Mouse (Mus musculus) neural tube, embryonic 11.5 days (tissue): Measurements from ENCODE around the gene Ucp2. TPM values are rescaled to one million over a fixed set of nuclear protein-coding genes. Genes with fewer than 3 reads are reported as not detected.

Source experiments
- ATAC-seq: fragments of 200-750 bp; cut with Nextera tagmentation; 2 replicates; pipeline ENCODE4 v1.8.0; 2017; ENCODE audit warnings: moderate number of reproducible peaks, mild to moderate bottlenecking, moderate TSS enrichment, moderate library complexity; ENCODE audit not compliant: insufficient read depth, low FRiP score, low TSS enrichment
- DNase-seq: peaks from one replicate; pipeline ENCODE4 v3.0.0-alpha.2; 2015; ENCODE audit warnings: low spot score
- H3K27ac ChIP-seq: fragments of 300-500 bp; sonication (generic); 2 replicates; pipeline ENCODE4 v1.5.1; 2014; ENCODE audit warnings: low read depth, mild to moderate bottlenecking, low read length
- H3K27me3 ChIP-seq: fragments of 300-500 bp; sonication (generic); 2 replicates; pipeline ENCODE4 v1.6.1; 2014; ENCODE audit warnings: mild to moderate bottlenecking, low read length, mixed read lengths; ENCODE audit not compliant: control insufficient read depth, insufficient read depth
- H3K36me3 ChIP-seq: fragments of 300-500 bp; sonication (generic); 2 replicates; pipeline ENCODE4 v1.6.1; 2014; ENCODE audit warnings: mild to moderate bottlenecking, low read length, moderate library complexity, mixed read lengths; ENCODE audit not compliant: control insufficient read depth, insufficient read depth
- H3K4me1 ChIP-seq: fragments of 300-500 bp; sonication (generic); 2 replicates; pipeline ENCODE4 v1.6.1; 2014; ENCODE audit warnings: low read length, mixed read lengths; ENCODE audit not compliant: control insufficient read depth, insufficient read depth
- H3K4me2 ChIP-seq: fragments of 300-500 bp; sonication (generic); 2 replicates; pipeline ENCODE4 v1.6.1; 2014; ENCODE audit warnings: low read depth, mild to moderate bottlenecking, moderate library complexity
- H3K4me3 ChIP-seq: fragments of 300-500 bp; sonication (generic); 2 replicates; pipeline ENCODE4 v1.5.1; 2014; ENCODE audit warnings: low read depth, low read length
- H3K9ac ChIP-seq: fragments of 300-500 bp; sonication (generic); 2 replicates; pipeline ENCODE4 v1.6.1; 2014; ENCODE audit warnings: mild to moderate bottlenecking, low read length
- H3K9me3 ChIP-seq: fragments of 300-500 bp; sonication (generic); 2 replicates; pipeline ENCODE4 v1.6.1; 2016; ENCODE audit warnings: low read length; ENCODE audit not compliant: control insufficient read depth
- WGBS: fragments of 180-500 bp; shearing (Covaris S2); extraction: QIAGEN DNeasy Blood & Tissue Kit; methylation state at CpG from one replicate; pipeline ENCODE4 v1.1.7; 2014; 5-methylcytosine and 5-hydroxymethylcytosine counted together
- polyA plus RNA-seq: library from polyadenylated mRNA; unstranded; fragments of >200 nt; fragmentation: Nextera tagmentation; extraction: Ambion mirVana; gene quantifications from 2 replicates; pipeline ENCODE4 v1.2.1, GENCODE M21; 2014

Gene Ucp2
- polyA plus RNA-seq, 1 experiment from 2014 or later: 88.8 TPM

DNA sequence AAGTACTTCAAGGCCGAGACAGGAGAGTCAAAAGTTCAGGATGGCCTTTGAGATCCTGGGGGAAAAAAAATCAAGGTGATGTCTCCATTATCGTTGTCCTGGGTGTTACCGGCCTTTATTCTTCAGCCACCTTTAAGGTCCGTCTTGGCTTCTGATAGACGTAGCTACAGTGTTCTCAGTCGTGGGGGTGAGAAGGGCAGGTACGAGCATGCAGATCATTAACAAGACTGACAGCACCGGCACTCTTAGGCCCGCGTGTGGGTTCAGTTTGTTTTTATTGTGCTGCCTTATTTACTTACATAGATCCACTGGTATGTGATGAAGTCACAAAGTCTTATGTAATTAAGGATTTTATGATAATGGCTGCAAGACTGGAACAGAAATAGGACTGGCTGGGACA is 29.4 kb upstream of the Ucp2 start:
- DNase-seq (no peak), ATAC-seq (no peak)
- no peaks in the 10 kb centered on the region for H3K27me3 ChIP-seq
- no peaks in the 10 kb centered on the region for H3K9me3 ChIP-seq
- no peak overlapping the region for H3K4me3 ChIP-seq
- 88% methylated on average over 10 of the region's 10 CpGs for WGBS
- H3K9ac ChIP-seq: no peak overlapping the region
- no peak overlapping the region for H3K4me2 ChIP-seq
- H3K36me3 ChIP-seq: peaks cover 9% of the 10 kb centered on the region
- no peaks in the 10 kb centered on the region for H3K4me1 ChIP-seq
- H3K27ac ChIP-seq: no peak overlapping the region

DNA sequence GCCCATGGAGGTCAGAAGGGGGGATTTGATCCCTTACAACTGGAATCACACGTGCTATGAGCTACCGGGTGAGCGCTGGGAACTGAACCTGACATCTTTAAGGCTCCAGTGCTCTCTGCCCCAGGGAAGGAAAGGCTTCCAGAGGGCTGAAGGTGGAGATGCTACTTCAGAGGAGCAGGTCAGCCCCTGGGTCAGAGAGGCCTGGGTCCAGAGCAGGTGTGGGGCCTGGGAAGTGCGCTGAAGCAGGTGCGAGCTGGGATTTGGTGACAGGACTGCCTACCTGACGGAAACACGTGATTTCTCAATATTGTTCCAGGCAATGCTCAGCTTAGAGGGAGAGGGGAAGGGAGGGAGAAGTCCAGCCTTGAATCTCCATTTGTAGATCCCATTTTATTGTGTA is 28.9 kb upstream of the Ucp2 start:
- no peak for DNase-seq
- Histone ChIP-seq H3K4me2 (no peak overlapping the region), H3K9ac (no peak overlapping the region), H3K36me3 (peaks cover 9% of the 10 kb centered on the region), H3K4me3 (no peak overlapping the region), H3K9me3 (no peaks in the 10 kb centered on the region), H3K27ac (no peak overlapping the region), H3K4me1 (no peaks in the 10 kb centered on the region), H3K27me3 (no peaks in the 10 kb centered on the region)
- no peak for ATAC-seq
- WGBS: 95% methylated on average over 7 of the region's 7 CpGs

DNA sequence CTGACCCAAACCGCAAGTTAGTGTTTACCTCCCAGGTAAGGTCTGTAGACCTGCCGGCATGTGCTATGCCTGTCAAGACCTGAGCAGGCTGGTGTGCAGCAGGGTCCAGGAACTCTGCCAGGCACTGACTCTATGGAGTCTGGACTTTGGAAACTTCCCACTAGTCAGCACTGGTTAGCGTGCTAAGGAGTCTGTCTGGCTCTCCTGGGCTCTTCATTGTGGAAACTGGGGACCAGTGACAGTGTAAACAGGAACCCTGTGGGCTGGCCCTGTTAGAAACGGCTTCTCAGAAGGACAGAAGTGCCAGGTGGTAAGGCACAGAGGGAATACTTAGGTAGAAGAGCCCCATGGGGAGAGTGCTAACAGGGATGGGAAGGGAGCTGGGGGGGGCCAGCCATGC is 27.9 kb upstream of the Ucp2 start:
- Histone ChIP-seq H3K9ac (no peak overlapping the region), H3K36me3 (peaks cover 11% of the 10 kb centered on the region), H3K27ac (no peak overlapping the region), H3K4me1 (no peaks in the 10 kb centered on the region), H3K9me3 (no peaks in the 10 kb centered on the region), H3K4me3 (no peak overlapping the region), H3K27me3 (no peaks in the 10 kb centered on the region), H3K4me2 (no peak overlapping the region)
- ATAC-seq (no peak), DNase-seq (no peak)
- 83% methylated on average over 4 of the region's 4 CpGs for WGBS

DNA sequence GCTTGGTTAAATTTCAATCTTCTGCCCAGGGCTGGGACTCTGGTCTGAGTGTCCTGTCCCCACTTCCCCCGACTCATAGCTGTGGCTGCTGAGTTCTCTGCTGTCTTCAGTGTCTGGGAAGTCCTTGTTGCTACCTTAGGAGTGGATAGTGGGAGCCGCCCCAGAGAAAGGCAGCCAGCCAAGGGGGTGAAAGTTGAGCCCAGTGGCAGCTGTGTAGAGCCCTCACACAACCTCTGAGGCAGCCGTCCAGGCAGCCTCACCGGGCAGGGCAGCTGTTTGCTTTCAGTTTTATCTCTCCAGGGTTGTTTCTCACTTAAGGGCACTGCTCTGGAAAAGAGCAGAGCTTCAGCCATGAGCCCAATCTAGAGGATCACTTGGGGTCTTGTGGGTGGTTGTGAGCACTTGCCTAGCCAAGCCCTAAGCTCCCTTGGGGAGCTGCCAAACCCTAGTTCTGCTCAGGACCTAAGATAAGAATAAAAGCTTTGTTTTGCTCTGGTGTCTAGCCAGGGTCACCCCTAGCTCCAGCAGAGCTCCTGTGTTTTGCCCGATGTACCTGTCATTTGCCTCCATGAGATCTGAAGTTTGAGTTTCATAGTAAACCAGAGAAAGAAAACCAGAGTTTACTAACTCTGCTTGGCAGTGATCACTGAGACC is 27.4 kb upstream of the Ucp2 start:
- Histone ChIP-seq H3K4me1 (no peaks in the 10 kb centered on the region), H3K9me3 (no peaks in the 10 kb centered on the region), H3K9ac (no peak overlapping the region), H3K27me3 (no peaks in the 10 kb centered on the region), H3K36me3 (peaks cover 11% of the 10 kb centered on the region), H3K27ac (no peak overlapping the region), H3K4me2 (no peak overlapping the region), H3K4me3 (no peak overlapping the region)
- ATAC-seq (no peak), DNase-seq (no peak)
- 79% methylated on average over 5 of the region's 5 CpGs for WGBS

DNA sequence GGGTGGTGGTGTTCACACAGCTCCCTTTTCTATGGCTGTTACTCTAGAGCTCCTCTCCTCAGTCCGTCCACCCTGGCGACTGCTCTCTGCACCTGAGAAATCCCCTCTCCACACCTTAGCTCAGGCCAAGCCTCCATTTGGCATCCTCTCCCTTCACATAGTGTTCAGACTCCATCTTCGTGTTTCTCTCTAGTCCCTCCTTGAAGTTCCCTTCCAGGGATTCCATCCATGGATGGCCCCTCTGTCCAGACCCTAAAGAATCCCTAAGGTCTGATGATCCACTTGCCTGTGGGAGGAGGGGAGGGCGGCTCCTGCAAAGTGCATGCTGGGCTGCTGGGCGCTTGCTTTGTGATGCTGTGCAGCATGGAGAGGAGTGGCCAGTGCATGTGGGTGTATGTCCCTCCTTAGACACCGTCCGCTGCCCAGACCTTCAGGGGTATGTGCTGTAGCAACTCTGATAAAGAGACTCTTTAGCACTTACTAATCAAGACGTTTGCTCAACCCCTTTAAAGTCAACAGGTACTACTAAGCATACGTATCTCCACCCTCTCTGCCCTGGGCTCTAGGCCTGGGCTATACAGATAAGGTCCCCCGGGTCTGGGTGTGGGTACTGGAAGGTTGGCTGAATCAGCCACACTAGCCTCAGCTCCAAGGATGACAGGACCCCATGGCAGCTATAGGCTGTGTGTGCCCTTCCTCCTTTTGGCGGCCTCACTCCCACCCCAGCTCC is 26.2 kb upstream of the Ucp2 start:
- Histone ChIP-seq H3K4me2 (no peak overlapping the region), H3K36me3 (peaks cover 8% of the 10 kb centered on the region), H3K9ac (no peak overlapping the region), H3K27ac (no peak overlapping the region), H3K4me3 (no peak overlapping the region), H3K4me1 (no peaks in the 10 kb centered on the region), H3K27me3 (no peaks in the 10 kb centered on the region), H3K9me3 (no peaks in the 10 kb centered on the region)
- 88% methylated on average over 11 of the region's 11 CpGs for WGBS
- DNase-seq (no peak), ATAC-seq (no peak)

DNA sequence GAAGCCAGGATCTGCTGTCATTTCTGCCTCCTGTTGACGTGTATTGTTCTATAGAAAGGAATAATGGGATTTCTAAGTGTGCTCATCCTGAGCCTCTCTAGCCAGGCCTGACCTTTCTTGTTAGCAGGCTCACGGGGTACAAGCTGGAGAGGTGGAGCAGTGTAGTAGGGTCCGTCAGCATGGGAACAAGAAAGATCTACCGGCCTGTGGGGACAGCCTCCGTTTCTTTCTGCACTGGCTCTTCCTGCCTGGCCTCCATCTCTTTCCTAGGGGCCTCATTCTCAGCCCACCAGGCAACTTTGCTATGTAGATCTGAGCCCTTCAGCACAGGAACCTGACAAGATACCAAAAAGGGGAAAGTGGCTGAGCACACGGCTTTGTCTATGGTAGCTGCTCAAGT is 24.4 kb upstream of the Ucp2 start:
- no peak overlapping the region for H3K4me3 ChIP-seq
- no peak overlapping the region for H3K4me2 ChIP-seq
- no peaks in the 10 kb centered on the region for H3K9me3 ChIP-seq
- H3K27me3 ChIP-seq: no peaks in the 10 kb centered on the region
- no peak for ATAC-seq
- no peak overlapping the region for H3K27ac ChIP-seq
- no peak for DNase-seq
- peaks cover 8% of the 10 kb centered on the region for H3K36me3 ChIP-seq
- H3K4me1 ChIP-seq: no peaks in the 10 kb centered on the region
- H3K9ac ChIP-seq: no peak overlapping the region
- WGBS: 91% methylated on average over 6 of the region's 6 CpGs

DNA sequence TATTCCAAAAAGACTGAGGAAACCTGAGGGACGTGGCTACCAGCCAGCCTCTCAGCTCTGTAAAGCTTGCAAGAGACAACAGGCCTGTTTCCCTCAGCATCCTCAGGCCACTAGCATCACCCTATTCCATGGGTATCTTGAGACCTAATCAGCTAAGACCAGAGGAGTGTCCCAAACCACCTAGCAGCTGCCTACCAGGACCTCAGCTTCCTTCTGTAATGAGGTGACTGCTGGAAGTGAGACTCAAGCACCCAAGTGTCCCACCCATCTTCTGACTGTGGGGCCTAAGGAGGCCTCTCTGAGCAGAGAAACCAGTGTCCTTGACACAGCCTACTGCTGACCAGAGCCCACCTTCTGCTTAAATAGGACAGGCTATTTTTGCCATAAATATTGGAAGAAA is 23.6 kb upstream of the Ucp2 start:
- WGBS: 100% methylated on average over 1 of the region's 1 CpGs
- Histone ChIP-seq H3K9me3 (no peaks in the 10 kb centered on the region), H3K27ac (no peak overlapping the region), H3K4me2 (no peak overlapping the region), H3K4me1 (no peaks in the 10 kb centered on the region), H3K27me3 (no peaks in the 10 kb centered on the region), H3K9ac (no peak overlapping the region), H3K4me3 (no peak overlapping the region), H3K36me3 (peaks cover 8% of the 10 kb centered on the region)
- no peak for ATAC-seq
- no peak for DNase-seq

DNA sequence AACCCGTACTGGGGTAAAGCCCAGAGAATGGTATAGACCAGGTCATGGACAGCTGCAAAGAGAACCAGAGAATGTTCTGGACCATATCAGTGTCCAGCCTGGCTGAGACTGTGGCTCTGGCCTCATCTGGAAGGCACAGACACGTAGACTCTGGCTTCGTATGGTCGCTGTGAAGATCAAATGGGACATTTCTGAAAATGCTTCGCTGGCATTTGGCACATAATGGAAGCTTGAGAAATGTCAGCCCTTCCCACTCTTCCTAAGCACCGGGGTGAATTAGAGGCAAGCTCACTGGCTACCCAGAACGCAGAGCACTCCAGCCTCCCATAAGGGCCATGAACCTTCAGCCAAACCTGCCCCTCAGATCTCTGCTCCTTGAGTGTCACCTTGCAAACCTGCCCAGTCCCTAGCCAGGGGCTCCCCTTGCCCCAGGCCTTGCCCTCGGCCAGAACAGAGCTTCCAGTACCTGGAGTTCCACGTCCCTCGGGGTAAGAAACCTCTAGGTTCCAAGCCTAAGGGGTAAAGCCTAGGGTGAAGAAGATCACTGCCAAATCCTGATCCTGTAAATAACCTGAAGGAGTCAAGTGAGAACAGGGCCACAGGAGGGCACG is 22.2 kb upstream of the Ucp2 start:
- Histone ChIP-seq H3K9ac (no peak overlapping the region), H3K9me3 (no peaks in the 10 kb centered on the region), H3K27me3 (no peaks in the 10 kb centered on the region), H3K36me3 (peaks cover 6% of the 10 kb centered on the region), H3K27ac (no peak overlapping the region), H3K4me1 (no peaks in the 10 kb centered on the region), H3K4me3 (no peak overlapping the region), H3K4me2 (no peak overlapping the region)
- no peak for DNase-seq
- no peak for ATAC-seq
- WGBS: 90% methylated on average over 11 of the region's 11 CpGs

DNA sequence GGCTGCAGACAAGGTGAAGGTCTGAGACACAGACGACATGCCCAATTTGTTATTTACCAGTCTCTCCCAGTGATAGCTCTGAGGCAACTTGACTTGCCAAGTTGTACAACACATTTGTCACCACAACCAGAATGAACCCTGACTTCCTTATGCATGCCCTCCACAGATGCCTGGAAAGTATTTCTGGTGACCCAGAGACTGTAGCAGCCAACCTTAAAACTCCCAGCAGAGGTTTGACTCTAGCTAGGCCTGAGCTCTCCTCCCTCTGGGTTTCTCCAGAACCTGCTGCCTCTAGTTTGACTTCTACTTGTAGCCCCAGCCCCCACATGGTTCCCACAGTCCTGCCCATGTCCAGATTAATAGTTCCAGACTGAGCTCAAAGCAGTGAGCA is 21.7 kb upstream of the Ucp2 start:
- no peaks in the 10 kb centered on the region for H3K9me3 ChIP-seq
- H3K27me3 ChIP-seq: no peaks in the 10 kb centered on the region
- no peak overlapping the region for H3K27ac ChIP-seq
- no peak overlapping the region for H3K4me2 ChIP-seq
- no peak for ATAC-seq
- H3K4me3 ChIP-seq: no peak overlapping the region
- DNase-seq: no peak
- H3K36me3 ChIP-seq: peaks cover 6% of the 10 kb centered on the region
- H3K4me1 ChIP-seq: no peaks in the 10 kb centered on the region
- H3K9ac ChIP-seq: no peak overlapping the region
- WGBS: 88% methylated on average over 1 of the region's 1 CpGs
